Mouse (Mus musculus): ENCODE measurements around the gene Rnase13.
"Not testable (repeated sequence)": the region's sequence is repeated elsewhere in the genome, so short reads cannot be mapped to it uniquely, and the experiment has no call there.

Rnase13 gene

DNA sequence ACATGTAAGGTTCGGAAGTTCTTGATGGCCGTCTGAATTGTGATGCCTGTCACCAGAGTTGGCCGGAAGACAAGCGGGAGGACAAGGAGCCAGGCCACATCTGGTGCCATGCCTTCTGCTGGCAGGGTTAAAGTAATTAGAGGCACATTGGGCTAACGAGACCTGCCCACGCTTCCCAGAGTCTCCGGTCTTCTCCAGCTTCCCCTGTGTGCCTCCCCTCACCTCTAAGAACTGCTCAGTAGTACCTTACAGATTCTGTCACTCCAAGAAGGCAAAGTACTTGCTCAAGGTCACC is at the start of gene Rnase13:
Gene Rnase13, minus strand, starts transcription at position 203 of the 295 bp plus-strand sequence.
- no peak for DNase-seq (ENCODE audit: low spot score in 2 of 2)

DNA sequence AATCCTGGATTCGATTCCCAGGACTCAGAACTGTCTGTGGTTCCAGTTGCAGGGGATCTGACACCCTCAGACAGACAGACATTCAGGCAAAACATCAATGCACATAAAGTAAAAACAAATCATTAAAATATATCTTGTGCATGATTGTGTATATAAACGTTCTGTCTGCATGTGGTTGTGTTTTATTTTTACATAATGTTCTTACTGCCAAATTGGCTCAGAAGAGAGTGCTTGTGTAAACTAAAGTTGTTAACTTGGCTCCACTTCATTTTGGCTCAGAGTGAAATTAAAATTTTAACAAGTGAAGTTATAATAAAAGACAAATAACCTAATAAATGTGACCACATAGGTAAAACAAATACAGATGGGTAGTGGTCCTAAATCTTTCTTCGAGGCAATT is 44.8 kb upstream of the Rnase13 start:
- DNase-seq (ENCODE audit: low spot score in 2 of 2), result no peak

DNA sequence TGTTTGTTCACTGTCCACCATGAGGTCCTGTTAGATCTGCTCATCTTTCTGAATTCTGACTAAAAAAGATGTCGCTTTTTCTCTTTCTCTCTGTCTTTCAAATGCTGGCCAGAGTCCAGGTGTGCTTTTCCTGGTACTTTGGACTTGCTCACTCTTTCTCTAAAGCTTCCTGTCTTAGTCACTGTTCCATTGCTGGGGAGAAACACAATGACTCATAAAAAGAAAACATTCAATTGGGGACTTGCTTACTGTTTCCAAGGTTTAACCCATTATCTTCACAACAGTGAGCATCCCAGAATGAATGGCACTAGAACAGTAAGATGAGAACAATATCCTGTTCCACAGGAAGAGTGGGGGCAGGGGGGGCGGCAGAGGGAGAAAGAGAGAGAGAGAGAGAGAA is 37.7 kb upstream of the Rnase13 start:
- no peak for DNase-seq (ENCODE audit: low spot score in 2 of 2)

DNA sequence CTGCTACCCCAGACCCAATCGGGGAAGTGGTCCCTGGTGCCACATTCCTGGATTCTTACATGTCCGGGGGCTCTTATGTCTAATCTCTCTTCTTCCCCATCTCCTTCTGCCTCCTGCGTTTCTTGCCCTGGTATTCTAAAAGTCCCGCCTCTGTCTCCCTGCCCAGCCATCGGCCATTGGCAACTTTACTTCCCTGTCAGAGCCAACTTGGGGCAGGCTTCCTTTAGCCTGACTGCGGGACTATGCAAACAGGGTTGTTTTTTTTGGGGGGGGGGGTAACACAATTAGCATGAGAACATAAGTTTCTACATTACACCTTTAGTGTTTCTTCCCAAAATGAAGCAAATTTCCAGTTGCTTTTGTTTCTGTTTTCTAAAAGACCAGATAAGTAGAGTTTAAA is 20.8 kb upstream of the Rnase13 start:
- no peak for DNase-seq (ENCODE audit: low spot score in 2 of 2)

DNA sequence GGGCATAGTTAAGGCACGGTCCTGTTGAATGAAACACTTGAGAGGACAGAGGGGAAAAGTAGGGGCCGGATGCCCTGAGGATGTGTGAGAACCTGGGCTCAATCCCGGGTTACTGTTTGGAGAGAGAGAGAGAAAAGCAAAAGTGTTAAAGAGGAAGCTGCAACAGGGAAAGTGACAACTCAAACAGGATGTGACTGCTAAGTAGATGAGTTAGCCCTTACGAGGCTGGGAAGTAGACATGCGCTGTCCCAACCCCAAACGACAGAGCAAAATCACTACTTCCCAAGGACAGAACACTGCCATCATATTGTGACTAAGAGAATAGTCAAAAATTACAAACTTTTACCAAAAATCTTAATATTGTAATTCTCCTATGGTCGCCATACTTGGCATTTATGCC is 19.7 kb upstream of the Rnase13 start:
- no peak for DNase-seq (ENCODE audit: low spot score in 2 of 2)

DNA sequence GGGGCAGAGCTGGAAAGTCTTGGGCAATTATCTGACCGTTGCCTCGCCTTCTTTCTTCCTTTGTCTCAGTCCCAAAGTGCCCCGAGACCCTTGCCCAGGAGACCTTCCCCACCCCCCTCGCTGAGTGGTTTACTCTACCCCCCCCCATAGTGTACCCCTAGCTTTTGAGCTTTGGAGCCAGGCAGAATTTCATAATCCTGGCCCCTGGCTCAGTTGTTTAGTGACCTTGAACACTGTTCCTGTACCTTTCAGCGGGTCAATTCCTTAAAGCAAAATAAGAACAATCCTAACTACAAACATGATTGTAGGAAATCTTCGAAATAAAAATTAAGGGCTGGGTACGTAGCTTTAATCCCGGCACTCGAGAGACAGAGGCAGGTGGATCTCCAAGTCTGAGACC is 19.0 kb upstream of the Rnase13 start:
- no peak for DNase-seq (ENCODE audit: low spot score in 2 of 2)

DNA sequence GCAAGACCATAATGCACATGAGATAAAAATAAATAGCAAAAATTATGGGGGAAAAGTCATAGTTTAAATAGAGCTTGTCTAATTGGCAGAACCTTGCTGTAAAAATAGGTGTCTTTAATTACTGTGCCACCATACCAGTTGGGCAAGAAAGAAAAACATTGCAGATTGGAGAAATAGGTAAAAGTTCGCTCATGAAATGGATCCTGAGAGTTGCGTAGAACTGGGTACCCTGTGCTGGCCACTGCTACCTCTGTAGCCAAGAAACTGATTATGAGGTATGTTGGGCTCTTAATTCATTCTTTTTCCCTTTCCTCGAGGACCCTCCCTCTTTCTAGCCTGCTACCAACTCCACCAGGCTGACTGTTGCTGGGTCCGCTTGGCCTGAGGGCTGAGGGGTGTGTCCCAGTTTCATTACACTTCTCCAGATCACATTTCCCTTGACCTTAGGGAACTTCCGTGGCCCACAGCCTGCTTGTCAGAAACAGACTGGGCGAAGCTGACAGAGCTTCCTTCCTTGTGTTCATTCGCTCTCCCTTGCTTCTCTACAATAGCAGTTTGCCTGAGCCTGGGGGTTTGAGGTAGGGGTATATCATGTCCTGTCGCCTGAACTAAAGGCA is 18.5 kb upstream of the Rnase13 start:
- no peak for DNase-seq (ENCODE audit: low spot score in 2 of 2)

DNA sequence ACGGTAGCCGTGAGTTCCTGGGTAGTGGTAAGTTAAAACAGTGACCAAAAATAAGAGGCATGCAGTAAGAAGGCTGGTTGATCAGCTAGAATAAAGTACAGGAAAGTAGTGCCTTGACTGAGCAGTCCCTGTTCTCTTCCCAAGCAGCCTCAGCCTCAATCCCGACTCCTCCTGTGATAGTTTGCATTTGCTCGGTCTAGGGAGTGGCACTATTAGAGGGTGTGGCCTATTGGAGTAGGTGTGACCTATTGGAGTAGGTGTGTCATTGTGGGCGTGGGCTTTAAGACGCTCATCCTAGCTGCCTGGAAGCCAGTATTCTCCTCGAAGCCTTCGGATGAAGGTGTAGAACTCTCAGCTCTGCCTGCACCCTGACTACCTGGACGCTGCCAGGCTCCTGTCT is 16.4 kb upstream of the Rnase13 start:
- DNase-seq (ENCODE audit: low spot score in 2 of 2), result no peak

DNA sequence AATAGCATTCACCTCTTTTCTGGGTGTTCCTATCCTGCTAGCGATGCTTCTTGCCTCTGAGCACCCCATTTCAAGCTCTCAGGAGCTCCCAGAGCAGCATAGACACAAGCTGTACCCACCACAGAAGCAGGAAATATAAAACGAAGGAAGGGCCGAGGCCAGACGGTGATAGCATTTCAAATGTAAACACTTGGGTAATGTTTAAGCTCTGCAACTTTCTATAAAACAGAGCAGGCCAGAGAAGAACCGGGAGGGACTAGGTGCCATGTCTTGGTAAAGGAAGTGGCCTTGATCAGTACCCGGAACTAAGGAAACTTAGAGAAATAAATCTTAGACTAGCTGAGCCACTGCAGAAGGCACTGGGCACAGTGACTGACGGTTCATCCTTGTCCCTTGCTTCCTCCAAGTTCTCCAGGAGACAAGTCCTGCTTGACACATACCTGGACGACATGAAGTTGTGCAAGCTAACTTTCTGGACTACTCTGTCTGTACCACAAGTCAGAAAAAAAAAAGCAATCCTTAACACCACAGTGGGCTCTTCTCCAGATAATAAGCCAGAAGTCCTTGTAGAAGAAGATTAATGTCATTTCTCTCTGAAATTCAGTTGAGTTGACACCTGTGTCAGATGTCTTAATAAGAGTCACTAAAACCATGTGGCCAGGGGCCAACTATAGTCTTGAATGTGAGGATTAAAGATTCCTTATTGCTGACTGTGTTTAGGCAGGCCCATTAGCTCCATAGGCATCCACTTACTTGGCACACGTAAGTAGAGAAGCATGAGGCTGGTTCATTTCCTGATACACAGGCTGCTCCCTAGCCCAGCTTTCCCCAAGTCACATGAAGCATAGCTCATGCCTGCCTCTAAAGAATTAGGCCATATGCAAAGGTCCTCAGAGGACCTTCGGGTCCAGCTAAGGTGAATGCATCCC is 9.8 kb upstream of the Rnase13 start:
- DNase-seq (ENCODE audit: low spot score in 2 of 2), result no peak

DNA sequence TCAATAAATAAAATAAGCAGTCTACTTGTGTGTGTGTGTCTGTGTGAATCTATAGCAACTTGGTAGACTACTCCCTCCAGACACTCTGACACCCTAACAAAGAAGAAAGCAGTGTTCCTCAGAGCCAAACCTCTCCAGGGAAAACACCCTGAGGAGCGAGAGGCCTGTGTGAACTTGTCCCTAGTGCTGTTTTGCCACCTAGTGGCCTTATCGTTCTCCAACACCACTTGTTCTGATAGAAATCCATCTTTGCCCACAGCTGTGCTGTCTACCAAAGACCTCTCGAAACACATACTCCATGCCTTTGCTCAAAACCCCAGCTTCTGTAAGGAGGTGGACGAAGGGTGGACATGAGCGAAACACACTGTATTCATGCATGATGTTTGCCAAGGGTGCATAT is 8.3 kb upstream of the Rnase13 start:
- DNase-seq (ENCODE audit: low spot score in 2 of 2), result no peak

DNA sequence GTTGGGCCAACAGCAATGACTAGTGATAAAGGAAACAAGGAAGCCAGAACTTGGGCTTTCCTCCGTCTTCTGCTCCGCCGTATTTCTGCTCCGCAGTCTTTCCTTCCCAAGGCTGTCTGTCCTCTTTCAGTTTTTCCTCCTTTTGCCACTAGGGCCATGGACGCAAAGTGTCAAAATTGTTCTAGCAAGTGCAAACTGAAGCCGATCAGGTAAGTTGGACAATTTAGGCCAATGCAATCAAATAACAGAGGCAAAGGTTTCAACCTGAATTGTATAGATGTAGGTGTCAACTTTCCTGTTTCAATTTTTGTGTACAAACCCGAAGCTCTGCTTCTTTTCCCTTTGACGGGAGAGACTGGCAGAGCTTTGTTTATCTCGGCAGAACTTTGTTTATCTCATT is 7.4 kb upstream of the Rnase13 start:
- DNase-seq (ENCODE audit: low spot score in 2 of 2), result no peak

DNA sequence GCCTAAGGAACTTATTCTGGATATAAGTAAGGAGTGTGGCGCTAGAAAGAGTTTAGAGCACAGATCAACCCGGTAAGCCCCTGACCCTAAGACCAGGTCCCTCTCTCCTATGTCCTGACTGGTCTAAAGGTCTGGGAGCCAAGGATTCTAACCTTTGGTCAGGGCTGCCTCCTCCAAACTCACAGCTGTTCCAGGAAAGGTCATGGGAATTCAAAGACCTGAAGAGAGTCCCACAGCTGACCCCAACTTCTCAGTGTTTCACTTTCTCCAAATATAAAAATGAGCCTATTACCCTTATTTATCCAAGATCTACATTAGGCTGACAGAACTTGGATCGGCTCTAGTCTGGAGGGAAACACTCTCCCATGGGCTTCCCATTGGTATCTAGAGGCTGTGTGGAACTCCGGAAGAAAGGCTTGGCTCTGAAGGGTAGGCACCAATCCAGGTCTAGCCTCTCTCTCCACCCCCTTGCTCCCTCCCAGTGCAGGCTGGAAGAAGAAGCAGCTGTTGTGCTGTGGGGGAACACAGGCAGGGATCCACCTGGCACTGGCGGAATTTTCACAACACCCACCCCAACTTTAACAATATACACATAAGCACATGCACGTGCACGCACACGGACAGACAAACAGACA is 6.9 kb upstream of the Rnase13 start:
- no peak for DNase-seq (ENCODE audit: low spot score in 2 of 2)

DNA sequence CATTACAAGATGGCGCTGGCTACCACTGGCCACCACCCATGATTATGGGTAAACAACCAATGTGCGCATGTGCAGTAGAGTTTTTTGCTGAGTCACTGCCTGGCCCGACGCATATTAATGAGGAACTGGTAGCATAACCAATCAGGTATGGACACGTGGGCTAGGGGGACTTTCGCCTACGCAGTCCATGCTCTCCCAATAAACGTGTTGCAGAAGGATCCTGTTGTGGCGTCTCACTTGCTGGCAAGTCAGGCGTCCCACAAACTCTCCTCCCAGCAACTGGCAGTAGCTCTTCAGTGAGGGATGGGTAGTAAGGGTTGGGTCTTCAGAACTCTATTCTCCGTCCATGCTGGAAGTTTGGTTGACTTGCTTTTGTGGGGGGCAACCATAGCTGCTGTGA is 4.4 kb upstream of the Rnase13 start:
- not testable (repeated sequence) for DNase-seq (ENCODE audit: low spot score in 2 of 2)

DNA sequence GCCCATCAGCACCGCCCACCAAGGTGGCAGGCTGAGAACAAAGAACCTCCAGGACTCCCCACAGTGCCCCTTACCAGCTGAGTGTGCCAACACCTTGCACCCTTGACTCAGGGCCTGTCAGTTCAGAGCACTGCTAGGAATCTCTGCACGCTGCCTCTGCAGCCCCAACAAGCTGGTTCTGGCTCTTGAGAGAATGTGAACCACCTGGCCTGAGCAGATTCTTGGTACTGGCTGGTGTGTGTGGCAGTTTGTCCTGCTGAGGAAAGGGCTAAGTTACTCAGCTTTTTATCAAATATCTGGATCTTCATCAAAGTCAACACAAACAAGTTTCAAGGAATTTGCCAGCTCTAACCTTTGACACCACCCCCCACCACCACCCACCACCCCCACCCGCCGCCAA is 919 bp upstream of the Rnase13 start:
- no peak for DNase-seq (ENCODE audit: low spot score in 2 of 2)

DNA sequence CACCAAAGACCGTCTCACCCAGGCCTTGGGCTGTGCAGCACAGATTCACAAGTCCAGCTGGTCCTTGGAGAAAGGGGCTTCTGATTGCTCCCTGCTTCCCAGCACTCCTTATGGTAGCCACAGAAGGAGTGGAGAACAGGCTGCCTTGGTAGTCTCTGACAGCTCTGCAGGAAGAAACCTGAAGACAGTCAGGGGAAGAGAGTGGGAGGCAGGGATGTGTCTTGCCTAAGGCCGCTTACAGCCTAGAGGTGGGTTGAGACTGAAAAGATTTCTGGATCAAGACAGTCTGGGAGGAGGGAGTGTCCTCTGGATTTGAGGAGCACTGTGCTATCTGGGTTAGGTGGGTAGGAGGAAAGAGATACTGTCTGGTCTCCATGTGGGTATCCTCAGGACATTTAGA is 337 bp upstream of the Rnase13 start:
- no peak for DNase-seq (ENCODE audit: low spot score in 2 of 2)

DNA sequence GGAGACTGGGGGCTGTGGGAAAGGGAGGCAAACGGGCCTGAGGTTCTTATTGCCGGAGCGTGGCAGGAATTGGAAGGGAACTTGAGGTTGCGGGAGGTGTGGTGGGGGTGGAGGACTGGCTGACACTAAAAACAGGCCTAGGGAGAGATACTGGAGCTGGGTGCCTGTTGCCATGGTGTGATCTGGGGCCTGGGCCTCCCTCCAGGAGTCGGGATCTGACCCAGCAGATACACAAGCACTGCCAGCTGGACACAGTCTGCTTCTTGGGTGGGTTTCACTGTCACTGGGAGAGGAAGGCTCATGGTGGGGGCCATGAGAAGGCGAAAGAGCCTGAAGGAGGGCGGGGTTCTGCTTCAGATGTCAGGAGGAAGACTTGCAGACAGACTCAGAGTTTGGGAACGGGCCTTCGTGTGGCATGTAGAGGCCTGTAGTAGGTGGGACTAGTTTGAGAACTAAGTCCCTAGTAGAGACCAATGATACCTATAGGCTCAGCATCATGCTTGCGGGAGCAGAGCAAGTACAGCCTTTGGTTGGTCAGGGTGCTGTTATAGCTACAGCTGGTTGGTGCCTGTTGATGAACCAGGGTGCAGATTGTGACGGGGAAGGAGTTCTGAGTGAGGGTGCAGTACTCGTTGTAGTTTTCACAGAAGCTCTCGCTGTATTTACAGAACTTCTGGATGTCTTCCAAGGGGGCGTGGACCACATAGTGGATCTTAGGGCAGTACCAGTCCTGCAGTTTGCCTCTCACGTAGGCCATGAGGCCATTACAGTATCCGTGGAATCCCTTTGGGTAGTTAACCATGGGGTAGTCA is 608 bp downstream of the Rnase13 start:
- DNase-seq (ENCODE audit: low spot score in 2 of 2), result no peak

DNA sequence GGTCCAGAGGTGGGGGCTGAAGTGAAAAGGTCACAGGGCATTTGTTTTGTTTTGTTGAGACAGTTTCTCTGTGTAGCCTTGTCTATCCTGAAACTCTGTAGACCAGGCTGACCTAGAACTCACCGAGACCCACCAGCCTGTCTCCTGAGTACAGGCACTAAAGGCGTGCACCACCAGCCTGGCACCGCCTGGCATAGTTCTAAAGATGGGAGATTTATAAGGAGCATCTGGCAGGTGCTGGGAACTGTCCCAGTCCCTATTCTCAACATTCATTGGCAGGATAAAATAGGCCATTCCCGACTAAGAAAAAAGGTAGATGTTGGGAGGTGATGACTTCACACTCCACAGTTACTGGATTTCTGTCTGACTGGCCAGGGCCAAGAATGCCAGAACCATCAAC is 3.6 kb downstream of the Rnase13 start:
- DNase-seq (ENCODE audit: low spot score in 2 of 2), result no peak

DNA sequence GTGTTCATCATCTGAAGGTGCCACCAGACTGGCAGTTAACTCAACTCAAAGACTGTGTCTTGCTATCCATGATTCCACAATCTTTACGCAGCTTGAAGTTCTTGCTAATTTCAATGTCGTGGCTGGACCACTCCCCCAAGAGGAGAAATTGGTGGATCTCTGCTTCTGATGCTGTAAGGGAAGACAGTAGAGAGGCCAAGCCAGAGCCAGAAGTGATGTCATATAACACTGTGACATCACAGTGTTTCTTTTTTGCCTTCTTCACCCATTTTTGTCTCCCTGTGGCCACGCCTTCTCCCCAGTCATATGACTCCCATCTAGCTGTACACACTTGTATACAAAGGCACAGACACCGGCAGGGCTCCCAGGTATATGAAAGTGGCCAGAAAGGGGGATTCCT is 4.4 kb downstream of the Rnase13 start, which contains the start of gene Tppp2:
Gene Tppp2, plus strand, starts transcription at position 301 of the 400 bp plus-strand sequence.
- DNase-seq (ENCODE audit: low spot score in 2 of 2), result no peak

DNA sequence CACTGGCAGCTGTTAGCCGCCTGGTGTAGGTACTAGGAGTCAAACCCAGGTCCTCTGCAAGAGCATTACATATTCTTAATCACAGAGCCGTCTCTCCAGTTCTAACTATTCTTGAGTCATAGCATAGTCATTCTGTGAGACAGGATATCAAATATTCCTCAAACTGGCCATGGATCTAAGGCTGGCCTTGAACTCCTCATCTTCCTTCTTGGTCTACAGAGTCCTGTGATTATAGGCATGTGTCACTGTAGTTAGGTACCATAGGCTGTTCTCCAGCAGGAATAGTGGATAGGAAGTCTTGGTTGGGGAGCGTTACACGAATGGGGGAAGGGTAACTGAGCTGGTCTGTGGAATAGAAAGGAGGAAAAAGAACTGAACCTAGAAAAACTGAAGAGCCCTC is 6.0 kb downstream of the Rnase13 start:
- DNase-seq (ENCODE audit: low spot score in 2 of 2), result no peak

DNA sequence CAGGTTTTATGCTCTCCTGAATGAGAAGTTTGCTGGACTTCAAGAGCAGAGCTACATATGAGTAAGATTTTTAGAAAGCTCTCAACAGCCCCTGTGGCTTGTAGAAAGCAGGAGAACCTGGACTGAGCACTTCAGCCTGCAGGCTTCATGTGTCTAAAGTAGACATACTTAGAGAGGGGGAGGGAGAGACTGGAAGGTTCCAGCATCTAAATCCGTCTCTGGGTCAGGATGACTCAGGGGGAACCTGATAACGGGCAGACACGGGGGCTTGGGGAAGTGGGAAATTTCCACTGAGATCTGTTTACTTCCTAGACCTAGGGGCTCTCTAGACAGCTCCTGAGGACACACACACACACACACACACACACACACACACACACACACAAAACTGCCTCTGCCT is 7.5 kb downstream of the Rnase13 start:
- DNase-seq (ENCODE audit: low spot score in 2 of 2), result no peak

DNA sequence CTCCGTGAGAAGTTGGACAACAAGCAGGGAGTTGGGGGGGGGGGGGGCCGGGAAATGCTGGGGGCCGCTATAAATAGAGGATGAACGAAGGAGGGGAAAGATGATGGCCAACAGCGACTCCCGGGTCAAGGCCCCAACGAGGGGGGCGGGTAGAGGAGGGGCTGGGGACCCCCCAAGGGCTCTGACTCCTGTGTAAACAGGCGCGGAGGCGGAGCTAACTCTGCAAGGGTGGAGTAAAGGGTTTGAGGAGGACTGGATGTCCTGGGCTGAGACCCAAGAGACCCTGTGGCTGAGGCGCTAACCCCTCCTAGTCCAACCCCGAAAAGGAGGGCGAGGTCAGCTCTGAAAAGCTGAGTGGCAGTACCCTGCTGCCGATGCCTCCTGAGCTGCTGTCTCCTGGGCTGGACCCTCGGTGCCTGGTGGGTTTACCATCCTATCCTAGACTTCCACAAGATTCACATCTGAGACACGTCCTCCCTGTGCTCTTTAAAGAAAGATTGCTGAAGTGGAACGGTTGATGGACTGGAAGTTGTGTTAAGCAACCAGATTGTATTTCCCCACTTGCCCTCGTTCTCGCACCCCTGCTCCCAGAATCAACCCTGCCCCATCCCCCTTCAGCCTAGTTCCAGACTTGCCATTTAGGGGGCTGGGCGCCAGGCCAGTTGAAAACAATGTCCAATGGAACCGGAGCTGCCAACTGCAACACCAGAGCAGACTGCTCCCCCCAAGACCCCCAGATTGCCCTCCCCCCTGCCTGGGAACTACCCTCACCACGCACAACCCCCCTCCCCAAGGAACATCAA is 8.4 kb downstream of the Rnase13 start, which contains the start of gene Ndrg2:
Gene Ndrg2, minus strand, starts transcription at position 199 of the 803 bp plus-strand sequence.
- DNase-seq (ENCODE audit: low spot score in 2 of 2), result peak in 1 of 2 experiments; percentile 15
